ENCODE assay signal across 11 mouse cellular contexts in the genomic region with DNA sequence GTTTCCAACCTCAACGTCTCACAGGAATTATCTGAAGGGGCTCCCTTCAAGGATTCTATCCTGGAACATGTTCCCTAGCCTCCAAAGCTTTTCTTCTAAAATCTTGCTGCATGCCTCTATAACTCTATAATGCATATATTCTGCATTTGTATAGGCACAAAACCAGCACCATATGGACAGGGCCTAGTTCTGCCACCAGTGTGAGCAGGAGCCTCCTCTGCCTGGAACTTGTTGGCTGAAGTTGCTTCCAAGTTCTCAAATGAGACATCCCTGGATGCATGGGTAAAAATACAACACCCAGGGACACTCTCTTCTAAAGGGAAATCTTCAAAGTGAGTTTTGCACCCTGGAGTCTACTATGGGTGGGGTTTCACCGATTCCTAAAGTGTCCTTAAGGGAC.
"Had no signal": no experiment of that assay in that cellular context is flagged by ENCODE, and none has a peak within 500 bp of the region (broad histone marks: within the 10 kb centered on the region; RNA-seq: fewer than 3 reads in every experiment).

No protein-coding gene starts in this region.

- DNase-seq: liver, postnatal 0 days; lung, adult 2 months; lung, postnatal 14 days; lung, postnatal 36 days; right cerebral cortex, postnatal 25 days; thymus, adult 2 months; thymus, postnatal 25 days; thymus, postnatal 4 days had no signal

- ATAC-seq: liver, postnatal 0 days; lung, postnatal 0 days; midbrain, embryonic 13.5 days; midbrain, embryonic 15.5 days had no signal
